Mouse (Mus musculus) Patski (cell line): ENCODE results near the gene Ccpg1os. TPM values are rescaled to one million over a fixed set of nuclear protein-coding genes. Genes with fewer than 3 reads are reported as not detected.
A peak's percentile ranks its signal among the peaks of the same experiment; 100 is the strongest.

Experiments used
- ATAC-seq: fragments of 100-300 bp; one replicate; pipeline ENCODE4 v1.8.0; 2021
- CTCF ChIA-PET: fragments of 350-600 bp; sonication (Branson Sonifier 250); formaldehyde crosslinking; loops from one replicate; lab custom pipeline; 2022; ENCODE audit warnings: inconsistent platforms; lab: Charles Lee
- POLR2A ChIA-PET: fragments of 350-600 bp; sonication (Branson Sonifier 250); formaldehyde crosslinking; loops from one replicate; lab custom pipeline; 2022; ENCODE audit warnings: antibody characterized with exemption, inconsistent platforms; lab: Charles Lee
- DNase-seq: peaks from one replicate; pipeline ENCODE4 v3.0.0-alpha.2; 2011; ENCODE audit warnings: low read depth, low spot score
- H3K27me3 ChIP-seq: fragments of 371-371 bp; one replicate; pipeline ENCODE4 v1.5.1; 2021
- CTCF ChIP-seq: fragments of 100-300 bp; IDR thresholded peaks from one replicate; pipeline ENCODE4 v1.5.1; 2021
- in situ Hi-C: fragments of 300-500 bp; cut with MboI; formaldehyde crosslinking; loops from 3 replicates; pipeline ENCODE4 v1.11.1; 2018; ENCODE audit warnings: low pct_unique_long_range_greater_than_20kb, mixed read lengths
- polyA plus RNA-seq: library from polyadenylated mRNA; unstranded; gene quantifications from one replicate; pipeline ENCODE4 v1.2.3, GENCODE M21; 2021

Ccpg1os gene
- polyA plus RNA-seq: 24.3 TPM

DNA sequence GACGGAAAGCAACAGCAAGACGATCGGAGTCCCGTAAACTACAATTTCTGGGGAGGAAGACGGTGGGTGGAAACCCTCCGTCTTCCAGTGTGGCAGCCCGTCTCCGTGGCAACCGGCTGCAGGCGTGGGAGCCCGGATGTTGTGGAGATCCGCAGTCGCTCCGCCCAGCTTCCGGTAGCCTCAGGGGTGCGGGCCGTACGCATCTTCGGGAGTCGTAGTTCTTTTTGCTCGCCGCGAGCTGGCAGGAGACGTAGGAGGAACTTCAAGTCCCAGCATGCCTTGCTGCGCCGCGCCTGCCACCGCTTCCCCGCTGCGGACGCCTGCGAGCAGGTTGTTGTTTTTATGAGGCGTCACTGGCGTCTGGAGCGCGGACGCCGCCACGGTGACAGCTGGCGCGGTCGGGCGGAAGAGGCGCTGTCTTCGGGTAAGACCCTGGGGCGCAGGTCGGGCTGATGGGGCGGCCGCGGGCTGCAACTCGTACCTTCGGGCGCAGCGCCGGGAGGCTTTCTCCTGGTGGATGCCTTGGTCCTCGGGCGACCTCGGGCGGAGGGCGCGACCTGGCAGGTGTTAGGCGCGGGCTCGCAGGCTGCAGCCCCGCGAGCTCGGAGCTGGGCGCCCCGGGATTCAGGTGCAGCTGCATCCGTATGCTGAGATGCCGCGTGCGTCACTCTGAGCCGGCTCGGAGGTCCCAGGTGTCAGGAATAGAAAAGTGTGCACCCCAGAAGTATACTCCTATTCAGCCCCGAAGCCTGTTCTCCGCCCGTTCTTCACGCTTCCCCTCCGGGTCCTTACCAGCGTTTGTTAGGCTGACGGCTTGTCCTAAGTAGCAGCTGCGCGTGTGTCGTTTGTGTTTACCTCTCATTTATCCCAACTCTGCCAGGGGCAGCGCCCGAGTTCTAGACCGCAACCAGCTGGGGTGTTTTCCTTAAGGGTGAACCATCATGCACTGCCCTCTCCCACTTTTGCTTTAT is at the start of gene Ccpg1os, which contains the start of gene Ccpg1:
Ccpg1os (minus strand) TSS at position 133 of the 971 bp plus-strand sequence.
Ccpg1 (plus strand) TSS at position 180 of the 971 bp plus-strand sequence.
- TF ChIP-seq CTCF: peak; percentile 53
- ChIA-PET CTCF (interaction anchor here (1.2 to 1.9 kb wide), 3 partner anchors 10 to 13 kb away, joined by 4 read pairs; no protein-coding TSS in a partner anchor), POLR2A (interaction anchor here (1.0 kb wide), 1 partner anchor 10 kb away, joined by 3 read pairs; no protein-coding TSS in a partner anchor)
- DNase-seq (peak; percentile 82), ATAC-seq (peak; percentile 94)
- no peaks in the 10 kb centered on the region for H3K27me3 ChIP-seq
- in situ Hi-C loops: no loop called here

DNA sequence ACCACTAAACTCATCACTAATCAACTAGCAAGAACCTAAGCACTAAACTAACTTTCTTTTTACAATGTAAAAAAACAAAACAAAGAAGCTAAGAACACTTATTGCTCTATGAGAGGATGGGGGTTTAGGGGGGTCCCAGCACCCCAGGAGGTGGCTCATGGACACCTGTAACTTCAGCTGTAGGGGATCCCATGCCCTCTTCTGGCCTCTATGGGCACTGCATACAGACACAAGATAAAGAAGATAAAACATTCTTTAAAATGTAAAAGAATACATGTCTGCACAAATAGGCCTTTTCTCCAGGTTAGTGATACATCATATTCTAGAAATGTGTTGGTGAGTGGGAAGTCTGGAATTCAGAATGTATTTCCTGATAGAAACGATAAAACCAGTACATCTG is 48.2 kb upstream of the Ccpg1os start:
- no peak for ATAC-seq
- in situ Hi-C loops: no loop called here
- no peaks in the 10 kb centered on the region for H3K27me3 ChIP-seq
- no peak for DNase-seq
- ChIA-PET CTCF (interaction anchor here (1.2 kb wide), 1 partner anchor 15 kb away, joined by 3 read pairs; no protein-coding TSS in a partner anchor), POLR2A (no interaction called here)
- TF ChIP-seq CTCF: no peak

DNA sequence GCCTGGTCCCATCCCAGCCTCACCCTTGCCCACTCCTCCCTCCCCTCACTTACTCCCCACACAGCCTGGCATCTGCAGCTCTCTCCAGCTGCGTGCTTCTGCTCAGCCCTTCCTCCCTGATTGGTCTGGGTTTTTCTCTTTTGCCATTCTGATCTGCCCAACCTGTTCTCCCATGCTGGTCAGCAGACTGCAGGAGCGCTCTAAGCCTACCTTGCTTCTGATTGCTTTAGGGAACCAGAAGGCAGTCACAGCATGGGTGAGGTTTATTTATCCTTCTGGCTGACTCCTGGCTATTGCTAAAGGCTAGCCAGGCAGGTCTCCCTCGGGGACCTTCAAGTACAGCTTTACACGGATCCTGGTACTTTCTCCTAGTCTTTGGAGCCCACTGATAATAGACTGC is 46.2 kb upstream of the Ccpg1os start:
- DNase-seq: no peak
- no peaks in the 10 kb centered on the region for H3K27me3 ChIP-seq
- ChIA-PET CTCF (no interaction called here), POLR2A (no interaction called here)
- in situ Hi-C loops: no loop called here
- ATAC-seq: no peak
- no peak for TF ChIP-seq CTCF

DNA sequence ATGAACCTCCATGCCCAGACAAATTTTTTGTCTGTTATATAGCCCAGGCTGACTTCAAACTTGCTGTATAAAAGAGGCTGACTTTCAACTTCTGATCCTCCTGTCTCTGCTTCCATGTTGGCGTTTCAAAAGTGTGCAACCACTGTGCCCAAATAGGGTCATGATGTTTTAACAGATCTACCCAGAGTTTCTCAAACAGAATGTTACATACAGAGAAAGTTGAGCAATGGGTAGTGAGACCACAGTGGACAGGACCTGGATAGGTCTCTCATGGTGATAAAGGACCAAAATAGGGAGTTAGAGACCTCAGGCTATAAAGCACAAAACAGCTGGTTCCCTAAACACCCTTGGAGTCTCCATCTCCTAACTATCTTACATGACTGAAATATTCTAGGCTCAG is 45.3 kb upstream of the Ccpg1os start:
- POLR2A ChIA-PET: no interaction called here
- TF ChIP-seq CTCF: no peak
- in situ Hi-C loops: no loop called here
- CTCF ChIA-PET: no interaction called here
- ATAC-seq (no peak), DNase-seq (no peak)
- no peaks in the 10 kb centered on the region for H3K27me3 ChIP-seq

DNA sequence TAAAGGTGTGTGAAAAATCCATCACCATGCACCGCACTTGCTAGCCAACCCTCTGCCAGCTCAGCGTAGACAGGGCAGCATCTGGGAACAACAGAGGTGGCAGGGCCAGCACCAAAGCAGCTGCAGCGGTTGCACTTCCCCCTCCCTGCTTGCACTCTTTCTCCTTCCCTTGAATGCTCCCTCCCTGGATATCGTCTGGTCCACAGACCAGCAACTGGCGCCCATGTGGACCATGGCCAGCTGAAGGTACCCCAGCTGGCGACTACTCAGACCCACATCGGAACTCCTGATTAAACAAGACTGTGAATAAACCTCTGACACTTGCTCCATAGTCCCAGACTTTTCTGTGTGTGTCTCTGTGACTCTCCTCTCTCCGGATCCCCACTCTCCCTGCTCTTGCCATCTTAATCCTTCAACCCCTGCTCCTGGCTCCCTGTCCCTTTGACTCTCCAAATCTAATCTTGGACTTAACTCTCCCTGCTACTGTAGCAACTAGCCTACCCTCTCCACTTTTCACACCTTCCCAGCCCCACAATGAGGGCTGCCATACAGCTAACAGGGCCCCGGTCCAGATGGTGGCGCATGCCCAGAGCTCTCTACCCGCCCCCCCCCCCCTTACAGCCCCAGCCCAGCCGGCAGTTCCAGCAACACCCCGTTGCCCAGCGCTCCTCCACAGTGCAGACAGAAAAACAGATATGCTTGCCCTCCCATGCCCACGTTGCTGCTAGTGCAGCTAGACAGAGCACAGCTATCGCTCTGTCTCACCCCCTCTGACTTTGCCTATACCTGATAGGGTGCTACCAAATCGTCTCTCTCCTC is 40.8 kb upstream of the Ccpg1os start:
- POLR2A ChIA-PET: no interaction called here
- ATAC-seq (no peak), DNase-seq (no peak)
- H3K27me3 ChIP-seq: no peaks in the 10 kb centered on the region
- in situ Hi-C loops: no loop called here
- CTCF ChIA-PET: interaction anchor here (0.9 kb wide), 1 partner anchor 45 kb away, joined by 4 read pairs; no protein-coding TSS in a partner anchor
- TF ChIP-seq CTCF: no peak

DNA sequence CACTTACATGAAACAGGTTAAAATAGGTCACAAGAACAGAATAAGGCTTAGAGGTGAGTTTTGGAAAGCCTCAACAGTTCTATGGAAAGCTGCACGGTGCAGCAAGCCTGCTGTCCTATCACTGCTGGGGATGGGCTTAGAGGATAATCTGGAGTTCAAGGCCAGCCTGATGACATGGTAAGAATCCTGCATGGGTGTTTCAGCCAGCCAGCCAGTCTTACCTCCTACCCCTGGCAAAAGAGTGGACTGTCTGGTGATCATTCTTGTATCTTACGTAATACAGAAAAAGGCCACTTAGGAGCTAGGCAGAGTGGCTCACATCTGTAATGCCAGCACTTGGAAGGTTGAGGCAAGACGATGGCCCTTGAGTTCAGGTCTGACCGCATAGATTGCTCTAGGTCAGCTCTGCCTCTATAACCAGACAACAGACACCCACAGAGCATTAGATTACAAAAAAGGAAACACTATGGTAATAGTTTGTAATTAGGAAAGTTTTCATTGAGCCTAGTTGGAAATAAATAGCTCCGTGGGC is 35.5 kb upstream of the Ccpg1os start:
- POLR2A ChIA-PET: no interaction called here
- DNase-seq: no peak
- H3K27me3 ChIP-seq: no peaks in the 10 kb centered on the region
- ATAC-seq: no peak
- in situ Hi-C loops: no loop called here
- no peak for TF ChIP-seq CTCF
- CTCF ChIA-PET: interaction anchor here (1.2 kb wide), 1 partner anchor 8 kb away, joined by 3 read pairs; no protein-coding TSS in a partner anchor

DNA sequence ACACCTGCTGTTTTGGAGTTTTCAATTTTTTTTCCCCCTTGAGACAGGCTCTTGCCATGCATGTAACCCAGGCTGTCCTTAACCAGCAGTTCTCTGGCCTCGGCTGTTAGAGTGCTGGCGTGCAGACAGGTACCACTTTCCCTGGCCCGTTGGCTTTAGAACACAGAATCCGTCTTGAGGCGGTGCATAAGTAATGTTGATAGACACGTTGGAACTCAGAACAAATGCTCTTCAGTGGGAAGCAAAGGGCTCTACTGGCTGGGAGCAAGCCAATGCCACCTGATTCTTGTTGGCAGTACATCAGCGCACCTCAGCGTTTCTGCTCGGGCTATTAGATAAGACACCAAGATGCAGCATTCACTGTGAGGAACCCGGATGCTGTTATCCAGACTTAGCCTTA is 34.7 kb upstream of the Ccpg1os start:
- in situ Hi-C loops: no loop called here

DNA sequence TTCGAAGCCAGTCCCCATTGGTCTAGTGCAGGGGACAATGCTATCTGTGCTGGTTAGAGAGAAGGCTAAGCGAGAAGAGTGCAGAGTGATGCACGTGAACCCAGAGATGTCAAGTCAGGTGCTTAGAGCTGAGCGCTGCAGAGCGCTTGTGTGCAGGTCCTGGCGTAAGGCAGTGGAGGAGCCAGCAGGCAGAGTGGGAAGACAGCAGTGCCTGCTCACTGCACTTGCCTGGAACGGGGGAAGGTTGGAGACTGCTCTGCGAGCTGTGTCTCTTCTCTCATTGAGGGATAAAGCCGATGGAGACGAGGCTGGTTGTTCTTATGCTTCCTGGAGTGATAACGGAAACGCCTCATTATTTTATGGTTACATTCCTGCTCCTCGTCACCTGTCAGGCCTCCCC is 29.5 kb upstream of the Ccpg1os start:
- DNase-seq (no peak), ATAC-seq (no peak)
- in situ Hi-C loops: no loop called here
- H3K27me3 ChIP-seq: no peaks in the 10 kb centered on the region
- no peak for TF ChIP-seq CTCF
- CTCF ChIA-PET: interaction anchor here (2.0 kb wide), 1 partner anchor 77 kb away, joined by 5 read pairs; no protein-coding TSS in a partner anchor
- POLR2A ChIA-PET: no interaction called here

More for the DNA sequence above, 34.7 kb upstream of the Ccpg1os start:
- H3K27me3 ChIP-seq: no peaks in the 10 kb centered on the region
- TF ChIP-seq CTCF: no peak
- DNase-seq (no peak), ATAC-seq (no peak)
- ChIA-PET POLR2A (no interaction called here), CTCF (no interaction called here)

DNA sequence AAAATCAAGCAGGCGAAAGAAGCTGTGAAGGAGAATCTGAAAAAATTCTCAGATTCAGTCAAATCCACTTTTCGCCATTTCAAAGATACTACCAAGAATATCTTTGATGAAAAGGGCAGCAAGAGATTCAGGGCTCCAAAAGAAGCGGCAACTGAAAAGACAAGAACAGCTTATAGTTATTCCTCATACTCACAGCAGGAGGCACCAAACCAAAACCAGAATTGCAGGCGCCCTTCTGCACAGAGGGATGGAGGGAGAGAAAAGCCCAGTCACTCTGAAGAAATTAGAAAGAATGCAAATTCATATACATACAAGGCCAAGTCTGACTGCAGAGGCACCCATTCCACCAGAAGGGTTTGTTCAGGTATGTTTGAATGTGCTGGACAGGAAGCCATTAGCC is 27.4 kb upstream of the Ccpg1os start:
- ChIA-PET POLR2A (interaction anchor here (0.5 kb wide), 1 partner anchor 213 kb away, joined by 3 read pairs; no protein-coding TSS in a partner anchor), CTCF (interaction anchor here (0.9 to 1.6 kb wide), 7 partner anchors 8 to 79 kb away, joined by 3 to 4 read pairs (median 3); no protein-coding TSS in a partner anchor)
- no peak for TF ChIP-seq CTCF
- DNase-seq (no peak), ATAC-seq (no peak)
- in situ Hi-C loops: no loop called here
- no peaks in the 10 kb centered on the region for H3K27me3 ChIP-seq

DNA sequence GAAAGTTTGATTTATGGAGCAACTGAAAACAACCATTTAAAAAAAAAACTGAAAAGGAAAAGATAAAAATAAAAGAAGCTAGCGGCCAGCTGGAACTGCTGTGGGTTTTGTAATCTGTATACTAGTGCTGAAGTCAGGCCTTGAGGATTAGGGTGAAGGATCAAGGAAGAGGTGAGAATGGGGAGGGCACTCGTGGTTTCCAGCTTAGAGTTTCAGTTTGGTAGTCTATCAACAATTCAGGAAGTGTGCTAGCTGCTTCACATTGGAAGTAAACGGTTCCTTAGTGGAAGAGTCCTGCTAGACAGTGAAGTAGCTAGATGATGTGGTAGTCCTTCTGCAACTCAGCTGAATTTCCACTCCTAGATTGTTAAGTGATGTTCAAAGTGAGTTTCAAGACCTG is 23.2 kb upstream of the Ccpg1os start:
- no peak for DNase-seq
- no peaks in the 10 kb centered on the region for H3K27me3 ChIP-seq
- ChIA-PET POLR2A (interaction anchor here (0.7 kb wide), 1 partner anchor 200 kb away, joined by 4 read pairs; no protein-coding TSS in a partner anchor), CTCF (interaction anchor here (1.3 kb wide), 1 partner anchor 24 kb away, joined by 3 read pairs; no protein-coding TSS in a partner anchor)
- TF ChIP-seq CTCF: no peak
- no peak for ATAC-seq
- in situ Hi-C loops: no loop called here
